Mouse (Mus musculus) MEL (cell line): ENCODE results near the gene 3110082I17Rik. TPM values are rescaled to one million over a fixed set of nuclear protein-coding genes. Genes with fewer than 3 reads are reported as not detected.

ENCODE experiments used
- DNase-seq: peaks from one replicate; pipeline ENCODE4 v3.0.0; 2011; ENCODE audit warnings: low read depth, low spot score
- H3K27ac ChIP-seq: 2 replicates; pipeline ENCODE4 v1.5.1; 2012; ENCODE audit warnings: low read depth, mild to moderate bottlenecking, control low read depth, low read length, moderate library complexity; ENCODE audit not compliant: control insufficient read depth
- H3K27me3 ChIP-seq, 2 experiments: fragments of 150-350 bp in 1 of 2; sonication (generic) in 1 of 2; 2 replicates each; pipeline ENCODE4 v1.6.1; 2012; ENCODE audit warnings: low read length in 2 of 2, mild to moderate bottlenecking in 2 of 2, improper control_type of control experiment in 1 of 2, moderate library complexity in 1 of 2; ENCODE audit not compliant: insufficient read depth in 2 of 2, control insufficient read depth in 1 of 2
- H3K36me3 ChIP-seq, 2 experiments: 2 replicates each; pipeline ENCODE4 v1.6.1; 2012 to 2014; ENCODE audit warnings: low read length in 2 of 2, improper control_type of control experiment in 1 of 2, inconsistent platforms in 1 of 2, mild to moderate bottlenecking in 1 of 2; ENCODE audit not compliant: insufficient read depth in 2 of 2, control insufficient read depth in 1 of 2
- H3K4me1 ChIP-seq, 2 experiments: fragments of 150-350 bp in 1 of 2; sonication (generic) in 1 of 2; 2 replicates each; pipeline ENCODE4 v1.6.1; 2012; ENCODE audit warnings: low read length in 2 of 2, improper control_type of control experiment in 1 of 2, mild to moderate bottlenecking in 1 of 2; ENCODE audit not compliant: insufficient read depth in 2 of 2, control insufficient read depth in 1 of 2
- H3K4me3 ChIP-seq, 2 experiments: fragments of 150-350 bp in 1 of 2; sonication (generic) in 1 of 2; 2 replicates each; pipeline ENCODE4 v1.5.1; 2012; ENCODE audit warnings: low read depth in 2 of 2, low read length in 2 of 2, mild to moderate bottlenecking in 2 of 2, moderate library complexity in 2 of 2, control low read depth in 1 of 2, improper control_type of control experiment in 1 of 2; ENCODE audit not compliant: control insufficient read depth in 1 of 2, insufficient read depth in 1 of 2
- H3K79me2 ChIP-seq: 2 replicates; pipeline ENCODE4 v1.6.1; 2012; ENCODE audit warnings: mild to moderate bottlenecking, low read length, moderate library complexity; ENCODE audit not compliant: control insufficient read depth, poor library complexity, insufficient read depth
- H3K9ac ChIP-seq: 2 replicates; pipeline ENCODE4 v1.6.1; 2012; ENCODE audit warnings: low read depth, mild to moderate bottlenecking, control low read depth, low read length, moderate library complexity; ENCODE audit not compliant: control insufficient read depth, poor library complexity, severe bottlenecking
- H3K9me3 ChIP-seq: fragments of 150-350 bp; sonication (generic); replicated peaks from 2 replicates; pipeline ENCODE4 v1.6.1; 2012; ENCODE audit warnings: mild to moderate bottlenecking, low read length, improper control_type of control experiment, moderate library complexity; ENCODE audit not compliant: insufficient read depth
- BHLHE40 ChIP-seq: IDR thresholded peaks from 2 replicates; pipeline ENCODE4 v1.6.1; 2012; ENCODE audit warnings: low read depth, mild to moderate bottlenecking, inconsistent platforms, low read length, improper control_type of control experiment, borderline replicate concordance
- CTCF ChIP-seq, 3 experiments: IDR thresholded peaks in 2 of 3; conservative IDR thresholded peaks in 1 of 3; 2 replicates each; pipeline ENCODE4 v1.5.1; 2011 to 2012; ENCODE audit warnings: low read length in 3 of 3, low read depth in 2 of 3, mild to moderate bottlenecking in 2 of 3, improper control_type of control experiment in 1 of 3, inconsistent platforms in 1 of 3, mixed read lengths in 1 of 3, moderate library complexity in 1 of 3; ENCODE audit not compliant: control insufficient read depth in 1 of 3, insufficient read depth in 1 of 3, poor library complexity in 1 of 3, severe bottlenecking in 1 of 3
- ELF1 ChIP-seq: IDR thresholded peaks from 2 replicates; pipeline ENCODE4 v1.6.1; 2014; ENCODE audit warnings: low read depth, mild to moderate bottlenecking, inconsistent platforms, low read length, improper control_type of control experiment, moderate library complexity
- EP300 ChIP-seq, 2 experiments: IDR thresholded peaks; 2 replicates each; pipeline ENCODE4 v1.6.1; 2011; ENCODE audit warnings: improper control_type of control experiment in 2 of 2, low read length in 2 of 2, low read depth in 1 of 2, mild to moderate bottlenecking in 1 of 2
- JUND ChIP-seq: IDR thresholded peaks from 2 replicates; pipeline ENCODE4 v1.6.1; 2011; ENCODE audit warnings: low read depth, mild to moderate bottlenecking, improper control_type of control experiment, low read length
- MAZ ChIP-seq: IDR thresholded peaks from 2 replicates; pipeline ENCODE4 v1.6.1; 2012; ENCODE audit warnings: low read depth, mild to moderate bottlenecking, inconsistent platforms, low read length, improper control_type of control experiment
- MXI1 ChIP-seq: IDR thresholded peaks from 2 replicates; pipeline ENCODE4 v1.6.1; 2011; ENCODE audit warnings: mild to moderate bottlenecking, low read depth, low read length, improper control_type of control experiment
- NELFE ChIP-seq: IDR thresholded peaks from 2 replicates; pipeline ENCODE4 v1.6.1; 2011; ENCODE audit warnings: low read depth, low read length, improper control_type of control experiment
- POLR2A ChIP-seq, 2 experiments: IDR thresholded peaks; 2 replicates each; pipeline ENCODE4 v1.6.1; 2011 to 2012; ENCODE audit warnings: low read length in 2 of 2, mild to moderate bottlenecking in 2 of 2, control low read depth in 1 of 2, improper control_type of control experiment in 1 of 2, low read depth in 1 of 2, moderate library complexity in 1 of 2; ENCODE audit not compliant: control insufficient read depth in 1 of 2, insufficient read depth in 1 of 2, poor library complexity in 1 of 2
- RAD21 ChIP-seq: IDR thresholded peaks from 2 replicates; pipeline ENCODE4 v1.6.1; 2011; ENCODE audit warnings: mild to moderate bottlenecking, low read depth, low read length, improper control_type of control experiment
- SMC3 ChIP-seq: IDR thresholded peaks from 2 replicates; pipeline ENCODE4 v1.6.1; 2011; ENCODE audit warnings: low read depth, low read length, improper control_type of control experiment
- TAL1 ChIP-seq: IDR thresholded peaks from 2 replicates; pipeline ENCODE4 v1.6.1; 2012; ENCODE audit warnings: mild to moderate bottlenecking, inconsistent platforms, low read length, moderate library complexity, mixed read lengths
- TBP ChIP-seq: IDR thresholded peaks from 2 replicates; pipeline ENCODE4 v1.8.0; 2011; ENCODE audit warnings: low read depth, low read length, improper control_type of control experiment
- UBTF ChIP-seq: IDR thresholded peaks from 2 replicates; pipeline ENCODE4 v1.6.1; 2012; ENCODE audit warnings: low read depth, mild to moderate bottlenecking, inconsistent platforms, low read length, improper control_type of control experiment, moderate library complexity, borderline replicate concordance; ENCODE audit not compliant: insufficient read depth
- ZC3H11A ChIP-seq: IDR thresholded peaks from 2 replicates; pipeline ENCODE4 v1.6.1; 2012; ENCODE audit warnings: low read depth, mild to moderate bottlenecking, inconsistent platforms, low read length, improper control_type of control experiment
- polyA plus RNA-seq, 2 experiments: library from polyadenylated mRNA; stranded (reverse) in 1 of 2; unstranded in 1 of 2; fragments of >175 nt in 1 of 2; fragments of >200 nt in 1 of 2; gene quantifications; 2 replicates each; pipeline versions ENCODE4 v1.2.1 to v1.2.4; 2012; ENCODE audit warnings: low replicate concordance in 2 of 2, low read depth in 1 of 2; ENCODE audit not compliant: insufficient read length in 2 of 2, insufficient read depth in 1 of 2, missing spikeins in 1 of 2
- total RNA-seq: library from RNA; depleted of rRNA; stranded (reverse); fragments of 300-350 nt; gene quantifications from 2 replicates; pipeline ENCODE4 v1.2.3, GENCODE M21; 2012

Gene 3110082I17Rik
- total and polyA plus RNA-seq, 3 experiments = 58.1 to 79.5 TPM; not detected in 1

GRCm38 (mm10) chr5:139467998-139468397 is 7.7 kb upstream of the 3110082I17Rik start:
- DNase-seq = no peak
- Histone ChIP-seq H3K4me1 (peaks cover 13 to 14% of the 10 kb centered on the region in 2 experiments), H3K9me3 (no peaks in the 10 kb centered on the region), H3K4me3 (no peak overlapping the region), H3K27me3 (no peaks in the 10 kb centered on the region), H3K36me3 (peaks cover 2 to 10% of the 10 kb centered on the region in 2 experiments; a peak in 3 of 4 replicates), H3K79me2 (no peaks in the 10 kb centered on the region), H3K9ac (no peak overlapping the region), H3K27ac (no peak overlapping the region)
- peak in 1 of 3 experiments; percentile 18; a peak in 1 of 6 replicates for TF ChIP-seq CTCF (IDR thresholded peaks at IDR 0.05 in 2 of 3, conservative IDR thresholded peaks at IDR 0.05 in 1 of 3; ENCODE audit: control insufficient read depth in 1 of 3, insufficient read depth in 1 of 3, low read depth in 2 of 3, low read length in 3 of 3, poor library complexity in 1 of 3, severe bottlenecking in 1 of 3)
- no peak for TF ChIP-seq MAZ
- no peak for TF ChIP-seq ZC3H11A
- TF ChIP-seq RAD21 = peak; percentile 15; the same call in 1 of the 2 replicates
- TF ChIP-seq MXI1 = no peak
- no peak for TF ChIP-seq ELF1

GRCm38 (mm10) chr5:139466801-139467200 is 6.5 kb upstream of the 3110082I17Rik start:
- Histone ChIP-seq H3K27ac (peak overlapping the region; percentile 43; the same call in 1 of the 2 replicates), H3K9ac (no peak overlapping the region), H3K4me3 (no peak overlapping the region; a peak in 1 of 4 replicates), H3K9me3 (no peaks in the 10 kb centered on the region), H3K36me3 (peaks cover 0 to 10% of the 10 kb centered on the region in 2 experiments; a peak in 2 of 4 replicates), H3K79me2 (no peaks in the 10 kb centered on the region), H3K27me3 (no peaks in the 10 kb centered on the region), H3K4me1 (peaks cover 13 to 14% of the 10 kb centered on the region in 2 experiments)
- peak; percentile 64 for DNase-seq
- TF ChIP-seq TAL1 (0 out of 2 replicates have a peak, but pooled peaks have one; percentile 6), EP300 (IDR thresholded peaks at IDR 0.05; ENCODE audit: low read depth in 1 of 2, low read length in 2 of 2) (peak in 1 of 2 experiments; percentile 4; a peak in 1 of 4 replicates), JUND (no peak), NELFE (no peak), UBTF (no peak)

- Histone ChIP-seq H3K79me2 (no peaks in the 10 kb centered on the region), H3K4me1 (peaks cover 13 to 14% of the 10 kb centered on the region in 2 experiments), H3K27ac (peak overlapping the region; percentile 43; the same call in 1 of the 2 replicates), H3K27me3 (no peaks in the 10 kb centered on the region), H3K4me3 (no peak overlapping the region; a peak in 1 of 4 replicates), H3K36me3 (peaks cover 0 to 10% of the 10 kb centered on the region in 2 experiments; a peak in 2 of 4 replicates), H3K9ac (no peak overlapping the region), H3K9me3 (no peaks in the 10 kb centered on the region)
- DNase-seq = peak; percentile 71
- TF ChIP-seq EP300 (IDR thresholded peaks at IDR 0.05; ENCODE audit: low read depth in 1 of 2, low read length in 2 of 2) (no peak; a peak in 1 of 4 replicates), BHLHE40 (no peak), RAD21 (no peak), POLR2A (IDR thresholded peaks at IDR 0.05; ENCODE audit: control insufficient read depth in 1 of 2, insufficient read depth in 1 of 2, low read depth in 1 of 2, low read length in 2 of 2, poor library complexity in 1 of 2) (peak in 1 of 2 experiments; percentile 61; a peak in 2 of 4 replicates), SMC3 (no peak), TBP (peak; percentile 55; the same call in 1 of the 2 replicates)
Observed at GRCm38 (mm10) chr5:139466373-139466772, 6.0 kb upstream of the 3110082I17Rik start.
